ENCODE assay signal across 21 mouse cellular contexts in genomic region chr2:8452566-8453243, GRCm38 (mm10).
DNase-seq lines count a peak whose midpoint lies in the region; ATAC-seq and TF ChIP-seq lines count a peak whose summit lies in the region.
"Had no signal": no experiment of that assay in that cellular context is flagged by ENCODE, and none has a peak within 500 bp of the region (broad histone marks: within the 10 kb centered on the region; RNA-seq: fewer than 3 reads in every experiment).

No protein-coding gene starts in this region.

- peak; percentile 40 to 57 for DNase-seq in left cerebral cortex, postnatal 14 days (ENCODE audit: low spot score in 2 of 2)
- no peak for DNase-seq in left cerebral cortex, adult 18-20 months (ENCODE audit: low spot score in 2 of 2)
- DNase-seq in brain, embryonic 14.5 days (ENCODE audit: low read depth) = peak; percentile 82
- no peak for DNase-seq in heart, adult 9 months (ENCODE audit: low spot score in 2 of 2)
- DNase-seq in thymus, adult 2 months = no peak
- DNase-seq: adrenal gland, postnatal 10 days; B cell, adult 2 months; cerebellum, adult 2 months; gastrocnemius, postnatal 25 days; heart, postnatal 14 days; kidney, postnatal 4 days; liver; lung, adult 18-20 months; lung, postnatal 4 days; right cerebral cortex, adult 18-20 months; spleen, adult 18-20 months had no signal

- intact Hi-C loops in left cerebral cortex, postnatal 14 days (cut with DNase I) = no loop called here

- H3K4me2 ChIP-seq in forebrain, embryonic 15.5 days (replicated peaks) = no peak overlapping the region
- no peak overlapping the region for H3K4me2 ChIP-seq in forebrain, embryonic 12.5 days
- peak overlapping the region; percentile 7; the same call in 1 of the 2 replicates for H3K4me2 ChIP-seq in hindbrain, embryonic 16.5 days (ENCODE audit: low read length)
- H3K4me2 ChIP-seq: heart, embryonic 11.5 days; midbrain, embryonic 12.5 days had no signal

- H3K4me3 ChIP-seq in forebrain, embryonic 15.5 days = no peak overlapping the region
- H3K4me3 ChIP-seq in forebrain, embryonic 12.5 days (replicated peaks) = no peak overlapping the region
- no peak overlapping the region for H3K4me3 ChIP-seq in hindbrain, embryonic 16.5 days (ENCODE audit: low read length)
- H3K4me3 ChIP-seq in thymus, adult 2 months (ENCODE audit: control insufficient read depth, insufficient read depth, low read length) = no peak overlapping the region
- H3K4me3 ChIP-seq: midbrain, embryonic 12.5 days had no signal

- WGBS in forebrain, embryonic 15.5 days = 11% methylated on average over 3 of the region's 3 CpGs
- 42% methylated on average over 3 of the region's 3 CpGs for WGBS in forebrain, embryonic 12.5 days
- WGBS in hindbrain, embryonic 16.5 days = 30% methylated on average over 3 of the region's 3 CpGs
- WGBS in thymus, adult 2 months = 79% methylated on average over 3 of the region's 3 CpGs

- peak overlapping the region; percentile 39; the same call in 1 of the 2 replicates for H3K27ac ChIP-seq in forebrain, embryonic 15.5 days (replicated peaks)
- H3K27ac ChIP-seq in forebrain, embryonic 12.5 days = no peak overlapping the region
- H3K27ac ChIP-seq in hindbrain, embryonic 16.5 days (ENCODE audit: low read depth, low read length) = no peak overlapping the region
- no peak overlapping the region for H3K27ac ChIP-seq in thymus, adult 2 months (ENCODE audit: control insufficient read depth, insufficient read depth, low read length)
- H3K27ac ChIP-seq: midbrain, embryonic 12.5 days had no signal

- no peak for TF ChIP-seq CTCF in brain, embryonic 14.5 days (IDR thresholded peaks at IDR 0.05; ENCODE audit: borderline replicate concordance, extremely low read depth, insufficient read depth, insufficient read length)
- TF ChIP-seq CTCF in thymus, adult 2 months (IDR thresholded peaks at IDR 0.05; ENCODE audit: borderline replicate concordance, control insufficient read depth, extremely low read depth, insufficient read depth, low read length, poor library complexity) = no peak

- H3K9ac ChIP-seq in forebrain, embryonic 15.5 days (replicated peaks) = no peak overlapping the region
- H3K9ac ChIP-seq in forebrain, embryonic 12.5 days = no peak overlapping the region
- H3K9ac ChIP-seq in hindbrain, embryonic 16.5 days (ENCODE audit: low read depth, low read length) = no peak overlapping the region
- H3K9ac ChIP-seq: midbrain, embryonic 12.5 days had no signal

- H3K4me1 ChIP-seq in forebrain, embryonic 15.5 days = peaks cover 9% of the 10 kb centered on the region
- 0 out of 2 replicates have a peak, but pooled peaks cover 2% of the 10 kb centered on the region for H3K4me1 ChIP-seq in forebrain, embryonic 12.5 days
- H3K4me1 ChIP-seq in hindbrain, embryonic 16.5 days (ENCODE audit: control insufficient read depth, insufficient read depth, low read depth, low read length) = no peaks in the 10 kb centered on the region
- H3K4me1 ChIP-seq in thymus, adult 2 months (replicated peaks; ENCODE audit: control insufficient read depth, insufficient read depth, low read length) = no peaks in the 10 kb centered on the region
- H3K4me1 ChIP-seq: midbrain, embryonic 12.5 days had no signal

- H3K36me3 ChIP-seq in forebrain, embryonic 15.5 days = no peaks in the 10 kb centered on the region
- H3K36me3 ChIP-seq in forebrain, embryonic 12.5 days (replicated peaks) = no peaks in the 10 kb centered on the region
- no peaks in the 10 kb centered on the region for H3K36me3 ChIP-seq in hindbrain, embryonic 16.5 days (ENCODE audit: control insufficient read depth, insufficient read depth, low read length)
- no peaks in the 10 kb centered on the region for H3K36me3 ChIP-seq in thymus, adult 2 months (ENCODE audit: control insufficient read depth, insufficient read depth, low read length)
- H3K36me3 ChIP-seq: midbrain, embryonic 12.5 days had no signal

- ATAC-seq in forebrain, embryonic 15.5 days (replicated peaks) = peak; percentile 84
- ATAC-seq in forebrain, embryonic 12.5 days (ENCODE audit: low FRiP score) = no peak
- peak; percentile 79 for ATAC-seq in hindbrain, embryonic 16.5 days

- no peaks in the 10 kb centered on the region for H3K9me3 ChIP-seq in forebrain, embryonic 15.5 days
- no peaks in the 10 kb centered on the region for H3K9me3 ChIP-seq in forebrain, embryonic 12.5 days
- no peaks in the 10 kb centered on the region for H3K9me3 ChIP-seq in hindbrain, embryonic 16.5 days (ENCODE audit: control insufficient read depth, low read length)
- H3K9me3 ChIP-seq: midbrain, embryonic 12.5 days had no signal

- no peak for TF ChIP-seq POLR2A in brain, embryonic 14.5 days (IDR thresholded peaks at IDR 0.05; ENCODE audit: borderline replicate concordance, extremely low read depth, insufficient read depth, insufficient read length, poor library complexity, severe bottlenecking)
- no peak for TF ChIP-seq POLR2A in thymus, adult 2 months (IDR thresholded peaks at IDR 0.05; ENCODE audit: control insufficient read depth, extremely low read depth, insufficient read depth, low read length, poor library complexity)

- H3K27me3 ChIP-seq in forebrain, embryonic 15.5 days = no peaks in the 10 kb centered on the region
- H3K27me3 ChIP-seq in forebrain, embryonic 12.5 days = no peaks in the 10 kb centered on the region
- H3K27me3 ChIP-seq in hindbrain, embryonic 16.5 days (replicated peaks; ENCODE audit: control insufficient read depth, insufficient read depth, low read length) = no peaks in the 10 kb centered on the region
- H3K27me3 ChIP-seq in thymus, adult 2 months (ENCODE audit: control insufficient read depth, insufficient read depth, low read length) = no peaks in the 10 kb centered on the region
- H3K27me3 ChIP-seq: midbrain, embryonic 12.5 days had no signal

Comparison
In these comparisons a context has a peak if more than half of its experiments do, and no peak if none do; other contexts are left out.
1. DNase-seq: peak in left cerebral cortex, postnatal 14 days (2 of 2) and brain, embryonic 14.5 days (single experiment); none in left cerebral cortex, adult 18-20 months (0 of 2), heart, adult 9 months (0 of 2) and thymus, adult 2 months (single experiment).